8 mouse cellular contexts compared by ENCODE assay signal in genomic region chr5:134435836-134436331, GRCm38 (mm10). TPM values are rescaled to one million over a fixed set of nuclear protein-coding genes. Genes with fewer than 3 reads are reported as not detected.
DNase-seq lines count a peak whose midpoint lies in the region; ATAC-seq lines count a peak whose summit lies in the region.

No protein-coding gene starts in this region.

- 59% methylated on average over 12 of the region's 12 CpGs for WGBS in neural tube, embryonic 11.5 days
- WGBS in hindbrain, embryonic 11.5 days, result 65% methylated on average over 12 of the region's 12 CpGs
- 33% methylated on average over 12 of the region's 12 CpGs for WGBS in limb, embryonic 13.5 days

- ATAC-seq in neural tube, embryonic 11.5 days (ENCODE audit: insufficient read depth, low FRiP score, low TSS enrichment), result no peak
- peak; percentile 45; the same call in 1 of the 2 replicates for ATAC-seq in hindbrain, embryonic 11.5 days (ENCODE audit: low FRiP score)
- ATAC-seq in limb, embryonic 13.5 days (ENCODE audit: low FRiP score, low read depth), result peak; percentile 66
- no peak for ATAC-seq in activated CD4-positive, CD25-positive, alpha-beta regulatory T cell, adult 4 months

- no peaks in the 10 kb centered on the region for H3K9me3 ChIP-seq in neural tube, embryonic 11.5 days (ENCODE audit: control insufficient read depth, low read length)
- no peaks in the 10 kb centered on the region for H3K9me3 ChIP-seq in hindbrain, embryonic 11.5 days (ENCODE audit: control insufficient read depth, low read length)
- no peaks in the 10 kb centered on the region for H3K9me3 ChIP-seq in limb, embryonic 13.5 days

- H3K4me1 ChIP-seq in neural tube, embryonic 11.5 days (ENCODE audit: control insufficient read depth, insufficient read depth, low read length), result peaks cover 7% of the 10 kb centered on the region; the same call in 1 of the 2 replicates
- no peaks in the 10 kb centered on the region for H3K4me1 ChIP-seq in hindbrain, embryonic 11.5 days (replicated peaks; ENCODE audit: control insufficient read depth, insufficient read depth, low read length)
- H3K4me1 ChIP-seq in limb, embryonic 13.5 days, result peaks cover 61% of the 10 kb centered on the region

- no peaks in the 10 kb centered on the region for H3K27me3 ChIP-seq in neural tube, embryonic 11.5 days (ENCODE audit: control insufficient read depth, insufficient read depth, low read length)
- H3K27me3 ChIP-seq in hindbrain, embryonic 11.5 days (ENCODE audit: control insufficient read depth, insufficient read depth, low read length), result no peaks in the 10 kb centered on the region
- no peaks in the 10 kb centered on the region for H3K27me3 ChIP-seq in limb, embryonic 13.5 days

- peak; percentile 43 for DNase-seq in neural tube, embryonic 11.5 days (ENCODE audit: low spot score)
- no peak for DNase-seq in neural tube, embryonic 10.5 days (ENCODE audit: extremely low spot score, low spot score)
- DNase-seq in cerebellum, adult 8-10 months, result peak; percentile 45
- peak; percentile 15 to 26 for DNase-seq in frontal cortex, postnatal 36 days (ENCODE audit: low spot score in 2 of 2)
- DNase-seq in hindbrain, embryonic 11.5 days (ENCODE audit: low spot score), result peak; percentile 31
- no peak for DNase-seq in urinary bladder, adult 18-20 months (ENCODE audit: low spot score in 2 of 2)

- H3K36me3 ChIP-seq in neural tube, embryonic 11.5 days (ENCODE audit: control insufficient read depth, insufficient read depth, low read length), result peaks cover 5% of the 10 kb centered on the region; the same call in 1 of the 2 replicates
- no peaks in the 10 kb centered on the region; the same call in 1 of the 2 replicates for H3K36me3 ChIP-seq in hindbrain, embryonic 11.5 days (ENCODE audit: control insufficient read depth, insufficient read depth, low read length)
- peaks cover 31% of the 10 kb centered on the region for H3K36me3 ChIP-seq in limb, embryonic 13.5 days

- no peak overlapping the region for H3K4me2 ChIP-seq in neural tube, embryonic 11.5 days (ENCODE audit: low read depth)
- no peak overlapping the region for H3K4me2 ChIP-seq in hindbrain, embryonic 11.5 days (replicated peaks; ENCODE audit: low read depth, low read length)
- H3K4me2 ChIP-seq in limb, embryonic 13.5 days (replicated peaks), result peak overlapping the region; percentile 7; the same call in 1 of the 2 replicates

- H3K27ac ChIP-seq in neural tube, embryonic 11.5 days (ENCODE audit: low read depth, low read length), result no peak overlapping the region
- H3K27ac ChIP-seq in hindbrain, embryonic 11.5 days (ENCODE audit: low read depth, low read length), result no peak overlapping the region
- peak overlapping the region; percentile 39; the same call in 1 of the 2 replicates for H3K27ac ChIP-seq in limb, embryonic 13.5 days

- H3K9ac ChIP-seq in neural tube, embryonic 11.5 days (ENCODE audit: low read length), result no peak overlapping the region
- H3K9ac ChIP-seq in hindbrain, embryonic 11.5 days (ENCODE audit: low read depth, low read length), result no peak overlapping the region
- no peak overlapping the region for H3K9ac ChIP-seq in limb, embryonic 13.5 days

- no peak overlapping the region for H3K4me3 ChIP-seq in neural tube, embryonic 11.5 days (ENCODE audit: low read depth, low read length)
- H3K4me3 ChIP-seq in hindbrain, embryonic 11.5 days (ENCODE audit: low read depth, low read length), result no peak overlapping the region
- H3K4me3 ChIP-seq in limb, embryonic 13.5 days, result no peak overlapping the region

RNA-seq across cellular contexts. Expression of gene Gtf2ird1, which starts 20.6 kb away (rescaled TPM):
- polyA plus RNA-seq in neural tube, embryonic 11.5 days (2014; fragmentation: Nextera tagmentation; extraction: Ambion mirVana), result 75.6 and 79.9 TPM in 2 replicates
- polyA plus RNA-seq in hindbrain, embryonic 11.5 days (2014; fragmentation: Nextera tagmentation; extraction: Ambion mirVana), result 65.3 and 69.3 TPM in 2 replicates
- polyA plus RNA-seq in limb, embryonic 13.5 days (2015; fragmentation: Nextera tagmentation; extraction: Ambion mirVana), result 137 and 141 TPM in 2 replicates
- polyA plus RNA-seq in activated CD4-positive, CD25-positive, alpha-beta regulatory T cell, adult 4 months (2017; shearing (Covaris generic)), result 1 to 10 TPM; 7.5 to 7.9 TPM

Comparison
In these comparisons a context has a peak if more than half of its experiments do, and no peak if none do; other contexts are left out.
1. DNase-seq: peak in neural tube, embryonic 11.5 days (single experiment), cerebellum, adult 8-10 months (single experiment), frontal cortex, postnatal 36 days (2 of 2) and hindbrain, embryonic 11.5 days (single experiment); none in neural tube, embryonic 10.5 days (single experiment) and urinary bladder, adult 18-20 months (0 of 2).
2. ATAC-seq: peak in hindbrain, embryonic 11.5 days (single experiment) and limb, embryonic 13.5 days (single experiment); none in neural tube, embryonic 11.5 days (single experiment) and activated CD4-positive, CD25-positive, alpha-beta regulatory T cell, adult 4 months (single experiment).